Mouse (Mus musculus) olfactory bulb, adult 2 months (tissue): Measurements from ENCODE around the gene Nfkbie.

Experiments
- CTCF ChIP-seq: fragments of 200-500 bp; IDR thresholded peaks from 2 replicates; pipeline ENCODE4 v1.5.1; 2012; ENCODE audit warnings: low read depth, mild to moderate bottlenecking, low read length, moderate library complexity; ENCODE audit not compliant: insufficient read depth
- POLR2A ChIP-seq: fragments of 200-500 bp; IDR thresholded peaks from 2 replicates; pipeline ENCODE4 v1.6.1; 2012; ENCODE audit warnings: mild to moderate bottlenecking, low read depth, low read length, moderate library complexity; ENCODE audit not compliant: insufficient read depth

DNA sequence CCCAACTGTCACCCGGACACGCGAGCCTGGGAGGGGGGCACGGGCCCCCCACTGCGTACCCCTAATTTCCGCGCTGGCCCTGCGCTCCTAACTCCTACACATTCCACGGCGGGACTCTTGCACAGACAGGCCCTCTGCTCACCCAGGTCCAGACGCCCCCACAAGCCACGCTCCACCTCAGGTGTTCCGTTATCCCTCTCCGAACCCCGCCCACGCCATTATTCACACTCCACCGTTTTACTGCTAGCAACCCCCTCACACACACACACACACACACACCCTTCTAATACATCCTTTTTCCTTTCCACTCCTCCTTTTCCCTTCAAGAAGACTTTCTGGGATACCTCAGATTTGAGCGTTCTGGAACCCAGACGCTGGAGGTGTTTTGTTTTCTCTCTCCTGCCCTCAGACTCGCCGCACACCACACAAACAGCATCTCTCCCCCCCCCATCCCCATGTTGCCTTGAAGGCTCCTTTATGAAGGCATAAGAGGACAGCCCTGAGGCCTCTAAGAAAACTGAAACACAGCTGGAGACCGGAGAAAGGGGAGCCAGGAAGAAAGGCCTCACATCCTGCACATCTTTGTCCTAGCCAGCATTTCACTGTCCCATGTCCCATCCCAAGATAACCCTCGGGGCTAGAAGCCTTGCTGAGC is 40.4 kb downstream of the Nfkbie start:
- TF ChIP-seq CTCF (no peak), POLR2A (no peak)
